Mouse (Mus musculus) cortical plate, adult 2 months (tissue): ENCODE results near the gene Stxbp6.

ENCODE experiments used
- CTCF ChIP-seq: fragments of 200-500 bp; IDR thresholded peaks from 2 replicates; pipeline ENCODE4 v1.5.1; 2011; ENCODE audit warnings: mild to moderate bottlenecking, control low read depth, low read length; ENCODE audit not compliant: insufficient read depth; ENCODE audit errors: extremely low read depth
- POLR2A ChIP-seq: fragments of 200-500 bp; IDR thresholded peaks from 2 replicates; pipeline ENCODE4 v1.6.1; 2011; ENCODE audit warnings: mild to moderate bottlenecking, low read length, control low read depth; ENCODE audit not compliant: insufficient read depth; ENCODE audit errors: extremely low read depth

- TF ChIP-seq CTCF (no peak), POLR2A (no peak)
These were observed 142.8 kb downstream of the Stxbp6 start for GRCm38 (mm10) chr12:44931716-44932115.
